Mouse (Mus musculus) heart, adult 2 months (tissue): ENCODE measurements around the gene Klf8.

Experiments
- CTCF ChIP-seq: fragments of 200-600 bp; IDR thresholded peaks from 2 replicates; pipeline ENCODE4 v1.8.1; 2022; ENCODE audit warnings: antibody characterized with exemption, mild to moderate bottlenecking, moderate library complexity
- EP300 ChIP-seq: fragments of 200-500 bp; IDR thresholded peaks from 2 replicates; pipeline ENCODE4 v1.6.1; 2011; ENCODE audit warnings: low read depth, low read length, control low read depth; ENCODE audit not compliant: insufficient read depth

GRCm38 (mm10) chrX:153360216-153360590, 122.9 kb downstream of the Klf8 start:
- TF ChIP-seq CTCF = no peak
- no peak for TF ChIP-seq EP300
